Mouse (Mus musculus) inflammation-experienced regulatory T-cells, adult 6 months (primary cell): ENCODE results near the gene Wnt5b. TPM values are rescaled to one million over a fixed set of nuclear protein-coding genes. Genes with fewer than 3 reads are reported as not detected.

Source experiments
- polyA plus RNA-seq, 3 experiments: library from polyadenylated mRNA; unstranded; fragments of 100-300 nt; shearing (Covaris generic); gene quantifications; one replicate each; pipeline ENCODE4 v1.2.1; 2017

The Wnt5b gene
- polyA plus RNA-seq, 3 experiments from 2014 or later: 0.16 TPM; not detected in 2

Other genes with a start within 250 kb of the Wnt5b start
- under 1 TPM in 2 of 3 experiments, not detected in 1; 0.09 to 0.26 TPM for gene Lrtm2, start 213.6 kb downstream of the Wnt5b start, polyA plus RNA-seq
- 1 to 10 TPM; 9.3 to 9.7 (median 9.4) TPM for gene Adipor2, start 126.6 kb downstream of the Wnt5b start, polyA plus RNA-seq
- gene Fbxl14, start 64.7 kb downstream of the Wnt5b start, polyA plus RNA-seq: 10 to 100 TPM; 13.8 to 15.1 (median 14.3) TPM